Mouse (Mus musculus) cerebellum, adult 2 months (tissue): Measurements from ENCODE around the gene Slc22a8.

Experiments used
- CTCF ChIP-seq: fragments of 200-500 bp; IDR thresholded peaks from 2 replicates; pipeline ENCODE4 v1.5.1; 2011; ENCODE audit warnings: low read depth, mild to moderate bottlenecking, control low read depth, low read length, moderate library complexity, borderline replicate concordance; ENCODE audit not compliant: insufficient read depth
- POLR2A ChIP-seq: fragments of 200-500 bp; IDR thresholded peaks from 2 replicates; pipeline ENCODE4 v1.6.1; 2011; ENCODE audit warnings: low read length, control low read depth, borderline replicate concordance; ENCODE audit not compliant: insufficient read depth

- TF ChIP-seq POLR2A, result no peak
- no peak for TF ChIP-seq CTCF
Observed at GRCm38 (mm10) chr19:8611358-8612123, 20.5 kb downstream of the Slc22a8 start.
